Mouse (Mus musculus) heart, embryonic 10.5 days (tissue): ENCODE measurements around the gene Pgam1. TPM values are rescaled to one million over a fixed set of nuclear protein-coding genes. Genes with fewer than 3 reads are reported as not detected.

ENCODE experiments used
- DNase-seq: peaks from one replicate; pipeline ENCODE4 v3.0.0-alpha.2; 2017; ENCODE audit warnings: low spot score
- H3K27ac ChIP-seq: fragments of 300-500 bp; sonication (generic); 2 replicates; pipeline ENCODE4 v1.5.1; 2016; ENCODE audit warnings: mild to moderate bottlenecking
- H3K27me3 ChIP-seq: fragments of 300-500 bp; sonication (generic); 2 replicates; pipeline ENCODE4 v1.6.1; 2016; ENCODE audit warnings: mild to moderate bottlenecking; ENCODE audit not compliant: poor library complexity, insufficient read depth, severe bottlenecking
- H3K36me3 ChIP-seq: fragments of 300-500 bp; sonication (generic); 2 replicates; pipeline ENCODE4 v1.6.1; 2016; ENCODE audit warnings: mild to moderate bottlenecking, moderate library complexity
- H3K4me1 ChIP-seq: fragments of 300-500 bp; sonication (generic); 2 replicates; pipeline ENCODE4 v1.6.1; 2016; ENCODE audit warnings: mild to moderate bottlenecking
- H3K4me3 ChIP-seq: fragments of 300-500 bp; sonication (generic); 2 replicates; pipeline ENCODE4 v1.5.1; 2016; ENCODE audit warnings: mild to moderate bottlenecking, moderate library complexity
- H3K9me3 ChIP-seq: fragments of 300-500 bp; sonication (generic); 2 replicates; pipeline ENCODE4 v1.6.1; 2016; ENCODE audit warnings: mild to moderate bottlenecking, moderate library complexity
- WGBS: fragments of 180-500 bp; shearing (Covaris S2); methylation state at CpG from one replicate; pipeline ENCODE4 v1.1.7; 2016; 5-methylcytosine and 5-hydroxymethylcytosine counted together
- polyA plus RNA-seq: library from polyadenylated mRNA; unstranded; fragments of >200 nt; fragmentation: Nextera tagmentation; extraction: Ambion mirVana; gene quantifications from 2 replicates; pipeline ENCODE4 v1.2.1, GENCODE M21; 2016

Pgam1 gene
- polyA plus RNA-seq, 1 experiment from 2014 or later = 1,272 TPM

GRCm38 (mm10) chr19:41915294-41915693, 3.6 kb downstream of the Pgam1 start:
- no peaks in the 10 kb centered on the region for H3K9me3 ChIP-seq
- no peaks in the 10 kb centered on the region for H3K27me3 ChIP-seq
- H3K4me1 ChIP-seq = peaks cover 13% of the 10 kb centered on the region
- peaks cover 57% of the 10 kb centered on the region for H3K36me3 ChIP-seq
- H3K27ac ChIP-seq = no peak overlapping the region
- no peak for DNase-seq
- peak overlapping the region; percentile 93; the same call in 1 of the 2 replicates for H3K4me3 ChIP-seq
- WGBS = 80% methylated on average over 3 of the region's 3 CpGs

GRCm38 (mm10) chr19:41916853-41917252, 5.1 kb downstream of the Pgam1 start:
- WGBS = 88% methylated on average over 4 of the region's 4 CpGs
- peaks cover 71% of the 10 kb centered on the region for H3K36me3 ChIP-seq
- DNase-seq = no peak

GRCm38 (mm10) chr19:41919471-41919870, 7.7 kb downstream of the Pgam1 start:
- Histone ChIP-seq H3K36me3 (peaks cover 82% of the 10 kb centered on the region), H3K4me3 (no peak overlapping the region), H3K27ac (no peak overlapping the region), H3K4me1 (peaks cover 4% of the 10 kb centered on the region; the same call in 1 of the 2 replicates), H3K27me3 (no peaks in the 10 kb centered on the region), H3K9me3 (no peaks in the 10 kb centered on the region)
- WGBS = 71% methylated on average over 4 of the region's 4 CpGs
- no peak for DNase-seq

More at GRCm38 (mm10) chr19:41916853-41917252, 5.1 kb downstream of the Pgam1 start:
- Histone ChIP-seq H3K27ac (no peak overlapping the region), H3K4me3 (no peak overlapping the region), H3K9me3 (no peaks in the 10 kb centered on the region), H3K4me1 (peaks cover 13% of the 10 kb centered on the region), H3K27me3 (no peaks in the 10 kb centered on the region)

- no peaks in the 10 kb centered on the region for H3K4me1 ChIP-seq
- H3K9me3 ChIP-seq = no peaks in the 10 kb centered on the region
- no peak overlapping the region for H3K4me3 ChIP-seq
- DNase-seq = no peak
- 75% methylated on average over 5 of the region's 5 CpGs for WGBS
- no peak overlapping the region for H3K27ac ChIP-seq
- peaks cover 79% of the 10 kb centered on the region for H3K36me3 ChIP-seq
- no peaks in the 10 kb centered on the region for H3K27me3 ChIP-seq
These were observed 8.8 kb downstream of the Pgam1 start for GRCm38 (mm10) chr19:41920412-41921067.

GRCm38 (mm10) chr19:41932686-41933085, 21.0 kb downstream of the Pgam1 start:
- H3K27me3 ChIP-seq = no peaks in the 10 kb centered on the region
- peak overlapping the region; percentile 86 for H3K27ac ChIP-seq
- peaks cover 48% of the 10 kb centered on the region for H3K36me3 ChIP-seq
- DNase-seq = no peak
- peak overlapping the region; percentile 86 for H3K4me3 ChIP-seq
- H3K4me1 ChIP-seq = peaks cover 14% of the 10 kb centered on the region
- WGBS = under 1% methylated on average over 28 of the region's 28 CpGs
- H3K9me3 ChIP-seq = no peaks in the 10 kb centered on the region

- peak; percentile 99 for DNase-seq
- Histone ChIP-seq H3K4me3 (peak within 1 kb of the TSS; percentile 86), H3K4me1 (peaks cover 14% of the 10 kb centered on the region), H3K27me3 (no peaks in the 10 kb centered on the region), H3K36me3 (peaks cover 48% of the 10 kb centered on the region), H3K27ac (peak within 1 kb of the TSS; percentile 86), H3K9me3 (no peaks in the 10 kb centered on the region)
- under 1% methylated on average over 47 of the region's 47 CpGs for WGBS
These were observed 21.7 kb downstream of the Pgam1 start, which contains the start of the genes Exosc1 and Zdhhc16 for GRCm38 (mm10) chr19:41933179-41934086. Exosc1 (minus strand) TSS chr19:41933423. Zdhhc16 (plus strand) TSS chr19:41933480.

GRCm38 (mm10) chr19:41934124-41934523, 22.4 kb downstream of the Pgam1 start:
- Histone ChIP-seq H3K27me3 (no peaks in the 10 kb centered on the region), H3K4me3 (peak overlapping the region; percentile 86), H3K36me3 (peaks cover 49% of the 10 kb centered on the region), H3K9me3 (no peaks in the 10 kb centered on the region), H3K4me1 (peaks cover 14% of the 10 kb centered on the region), H3K27ac (no peak overlapping the region)
- WGBS = 37% methylated on average over 6 of the region's 6 CpGs
- DNase-seq = no peak

- H3K27me3 ChIP-seq = no peaks in the 10 kb centered on the region
- no peak for DNase-seq
- no peak overlapping the region for H3K27ac ChIP-seq
- H3K4me1 ChIP-seq = peaks cover 14% of the 10 kb centered on the region
- H3K36me3 ChIP-seq = peaks cover 52% of the 10 kb centered on the region
- H3K9me3 ChIP-seq = no peaks in the 10 kb centered on the region
- H3K4me3 ChIP-seq = no peak overlapping the region
- 90% methylated on average over 1 of the region's 1 CpGs for WGBS
These were observed 24.2 kb downstream of the Pgam1 start for GRCm38 (mm10) chr19:41935921-41936320.

GRCm38 (mm10) chr19:41938539-41938938, 26.8 kb downstream of the Pgam1 start:
- H3K27me3 ChIP-seq = no peaks in the 10 kb centered on the region
- H3K36me3 ChIP-seq = peaks cover 75% of the 10 kb centered on the region
- DNase-seq = no peak
- H3K4me3 ChIP-seq = no peak overlapping the region
- H3K4me1 ChIP-seq = peaks cover 8% of the 10 kb centered on the region
- WGBS = 89% methylated on average over 5 of the region's 5 CpGs
- H3K9me3 ChIP-seq = no peaks in the 10 kb centered on the region
- H3K27ac ChIP-seq = no peak overlapping the region

GRCm38 (mm10) chr19:41943841-41944240, 32.1 kb downstream of the Pgam1 start:
- H3K36me3 ChIP-seq = peaks cover 97% of the 10 kb centered on the region

GRCm38 (mm10) chr19:41952287-41952686, 40.6 kb downstream of the Pgam1 start:
- Histone ChIP-seq H3K4me3 (no peak overlapping the region), H3K27ac (no peak overlapping the region), H3K9me3 (no peaks in the 10 kb centered on the region), H3K4me1 (no peaks in the 10 kb centered on the region), H3K27me3 (no peaks in the 10 kb centered on the region), H3K36me3 (peaks cover 98% of the 10 kb centered on the region)
- no peak for DNase-seq
- WGBS = 79% methylated on average over 4 of the region's 4 CpGs

More at GRCm38 (mm10) chr19:41943841-41944240, 32.1 kb downstream of the Pgam1 start:
- 84% methylated on average over 7 of the region's 7 CpGs for WGBS
- Histone ChIP-seq H3K4me1 (no peaks in the 10 kb centered on the region), H3K27ac (no peak overlapping the region), H3K9me3 (no peaks in the 10 kb centered on the region), H3K27me3 (no peaks in the 10 kb centered on the region), H3K4me3 (no peak overlapping the region)
- DNase-seq = no peak

- Histone ChIP-seq H3K27ac (no peak overlapping the region), H3K4me1 (no peaks in the 10 kb centered on the region), H3K36me3 (peaks cover 96% of the 10 kb centered on the region), H3K9me3 (no peaks in the 10 kb centered on the region), H3K27me3 (no peaks in the 10 kb centered on the region), H3K4me3 (no peak overlapping the region)
- DNase-seq = no peak
- WGBS = 80% methylated on average over 3 of the region's 3 CpGs
These were observed 41.9 kb downstream of the Pgam1 start for GRCm38 (mm10) chr19:41953574-41953973.
